Mouse (Mus musculus): ENCODE measurements around the gene Arhgap31.

- TF ChIP-seq CTCF (conservative IDR thresholded peaks at IDR 0.05; ENCODE audit: low read length) (no peak), POU5F1 (IDR thresholded peaks at IDR 0.05; ENCODE audit: borderline replicate concordance, low read length) (no peak), NANOG (IDR thresholded peaks at IDR 0.05; ENCODE audit: borderline replicate concordance, low read length) (no peak)
Observed at GRCm38 (mm10) chr16:38636682-38637081, 76.4 kb downstream of the Arhgap31 start.

Data from E14TG2a.4 (cell line).